Mouse (Mus musculus) CH12.LX (cell line): ENCODE measurements around the gene Tmem170b. TPM values are rescaled to one million over a fixed set of nuclear protein-coding genes. Genes with fewer than 3 reads are reported as not detected.

Experiments
- DNase-seq: peaks from one replicate; pipeline ENCODE4 v3.0.0-alpha.2; 2013; ENCODE audit errors: extremely low read depth
- H3K27ac ChIP-seq: 2 replicates; pipeline ENCODE4 v1.5.1; 2012; ENCODE audit warnings: low read depth, mild to moderate bottlenecking, control low read depth, moderate library complexity; ENCODE audit not compliant: insufficient read depth
- H3K27me3 ChIP-seq: replicated peaks from 2 replicates; pipeline ENCODE3; 2012; ENCODE audit warnings: inconsistent platforms
- H3K36me3 ChIP-seq, 2 experiments: replicated peaks in 1 of 2; 2 replicates each; pipeline versions ENCODE3 to v1.6.1; 2012; ENCODE audit warnings: inconsistent platforms in 1 of 2, low read length in 1 of 2, mild to moderate bottlenecking in 1 of 2, mixed read lengths in 1 of 2, moderate library complexity in 1 of 2; ENCODE audit not compliant: control insufficient read depth in 1 of 2, insufficient read depth in 1 of 2
- H3K4me1 ChIP-seq, 2 experiments: 2 replicates each; pipeline ENCODE4 v1.6.1; 2012; ENCODE audit warnings: inconsistent platforms in 1 of 2, moderate library complexity in 1 of 2; ENCODE audit not compliant: insufficient read depth in 2 of 2, control insufficient read depth in 1 of 2
- H3K4me2 ChIP-seq: 2 replicates; pipeline ENCODE4 v1.6.1; 2012; ENCODE audit warnings: low read depth, mild to moderate bottlenecking, control low read depth; ENCODE audit not compliant: poor library complexity, insufficient read depth, severe bottlenecking
- H3K4me3 ChIP-seq, 3 experiments: fragments of 150-350 bp in 1 of 3; sonication (generic) in 1 of 3; replicated peaks in 1 of 3; 2 replicates each; pipeline versions ENCODE3 to v1.5.1; 2011 to 2012; ENCODE audit warnings: low read depth in 2 of 3, low read length in 2 of 3, mild to moderate bottlenecking in 2 of 3, moderate library complexity in 2 of 3, control low read depth in 1 of 3, improper control_type of control experiment in 1 of 3, inconsistent platforms in 1 of 3, mixed read lengths in 1 of 3; ENCODE audit not compliant: poor library complexity in 1 of 3
- H3K79me2 ChIP-seq: replicated peaks from 2 replicates; pipeline ENCODE4 v1.6.1; 2012; ENCODE audit warnings: mild to moderate bottlenecking, moderate library complexity; ENCODE audit not compliant: control insufficient read depth, poor library complexity, insufficient read depth, severe bottlenecking; ENCODE audit errors: extremely low read depth
- H3K9ac ChIP-seq: 2 replicates; pipeline ENCODE4 v1.6.1; 2012; ENCODE audit warnings: low read depth, mild to moderate bottlenecking, control low read depth, moderate library complexity; ENCODE audit not compliant: insufficient read depth
- H3K9me3 ChIP-seq: replicated peaks from 2 replicates; pipeline ENCODE3; 2012; ENCODE audit warnings: low read length, inconsistent platforms, mixed read lengths
- CHD1 ChIP-seq: IDR thresholded peaks from 2 replicates; pipeline ENCODE4 v1.6.1; 2012; ENCODE audit warnings: low read depth, low read length, improper control_type of control experiment, inconsistent platforms
- CHD2 ChIP-seq: IDR thresholded peaks from 2 replicates; pipeline ENCODE4 v1.6.1; 2011; ENCODE audit warnings: low read length, improper control_type of control experiment
- E2F4 ChIP-seq: IDR thresholded peaks from 2 replicates; pipeline ENCODE4 v1.6.1; 2011; ENCODE audit warnings: low read depth, low read length, improper control_type of control experiment; ENCODE audit not compliant: insufficient replicate concordance
- EP300 ChIP-seq: IDR thresholded peaks from 2 replicates; pipeline ENCODE4 v1.6.1; 2011; ENCODE audit warnings: low read length, improper control_type of control experiment
- HCFC1 ChIP-seq: IDR thresholded peaks from 2 replicates; pipeline ENCODE4 v1.6.1; 2012; ENCODE audit warnings: low read depth, mild to moderate bottlenecking, inconsistent platforms, low read length, improper control_type of control experiment
- JUN ChIP-seq: IDR thresholded peaks from 2 replicates; pipeline ENCODE4 v1.6.1; 2011; ENCODE audit warnings: low read depth, mild to moderate bottlenecking, low read length, improper control_type of control experiment, moderate library complexity; ENCODE audit not compliant: insufficient read depth
- JUND ChIP-seq: conservative IDR thresholded peaks from 2 replicates; pipeline ENCODE4 v1.6.1; 2011; ENCODE audit warnings: low read depth, low read length, improper control_type of control experiment
- KAT2A ChIP-seq: IDR thresholded peaks from 2 replicates; pipeline ENCODE4 v1.6.1; 2012; ENCODE audit warnings: low read length, improper control_type of control experiment, inconsistent platforms; ENCODE audit not compliant: insufficient replicate concordance
- MAX ChIP-seq: IDR thresholded peaks from 2 replicates; pipeline ENCODE4 v1.6.1; 2011; ENCODE audit warnings: low read length, improper control_type of control experiment
- MAZ ChIP-seq: IDR thresholded peaks from 2 replicates; pipeline ENCODE4 v1.6.1; 2012; ENCODE audit warnings: low read depth, mild to moderate bottlenecking, inconsistent platforms, low read length, improper control_type of control experiment, moderate library complexity
- PAX5 ChIP-seq: IDR thresholded peaks from 2 replicates; pipeline ENCODE4 v1.6.1; 2012; ENCODE audit warnings: low read length, inconsistent platforms, mixed read lengths
- POLR2A ChIP-seq: IDR thresholded peaks from 2 replicates; pipeline ENCODE4 v1.6.1; 2011; ENCODE audit warnings: low read depth, mild to moderate bottlenecking, improper control_type of control experiment, low read length
- POLR2AphosphoS2 ChIP-seq: IDR thresholded peaks from 2 replicates; pipeline ENCODE4 v1.6.1; 2011; ENCODE audit warnings: low read depth, low read length, improper control_type of control experiment
- RAD21 ChIP-seq: IDR thresholded peaks from 2 replicates; pipeline ENCODE4 v1.6.1; 2011; ENCODE audit warnings: low read depth, mild to moderate bottlenecking, low read length, improper control_type of control experiment, moderate library complexity
- RCOR1 ChIP-seq: conservative IDR thresholded peaks from 2 replicates; pipeline ENCODE4 v1.6.1; 2012; ENCODE audit warnings: low read depth, mild to moderate bottlenecking, inconsistent platforms, low read length, improper control_type of control experiment
- SIN3A ChIP-seq: IDR thresholded peaks from 2 replicates; pipeline ENCODE4 v1.6.1; 2012; ENCODE audit warnings: low read length, improper control_type of control experiment, inconsistent platforms
- TCF12 ChIP-seq: IDR thresholded peaks from 2 replicates; pipeline ENCODE4 v1.6.1; 2014; ENCODE audit warnings: low read depth, mild to moderate bottlenecking, inconsistent platforms, low read length, improper control_type of control experiment
- UBTF ChIP-seq: IDR thresholded peaks from 2 replicates; pipeline ENCODE4 v1.6.1; 2012; ENCODE audit warnings: low read depth, mild to moderate bottlenecking, inconsistent platforms, low read length, improper control_type of control experiment, moderate library complexity
- ZC3H11A ChIP-seq: IDR thresholded peaks from 2 replicates; pipeline ENCODE4 v1.6.1; 2012; ENCODE audit warnings: low read depth, mild to moderate bottlenecking, inconsistent platforms, low read length, improper control_type of control experiment
- ZKSCAN1 ChIP-seq: IDR thresholded peaks from 2 replicates; pipeline ENCODE4 v1.6.1; 2012; ENCODE audit warnings: low read depth, inconsistent platforms, low read length, improper control_type of control experiment, borderline replicate concordance
- ZMIZ1 ChIP-seq: IDR thresholded peaks from 2 replicates; pipeline ENCODE4 v1.6.1; 2012; ENCODE audit warnings: low read depth, mild to moderate bottlenecking, inconsistent platforms, low read length, improper control_type of control experiment
- ZNF384 ChIP-seq: IDR thresholded peaks from 2 replicates; pipeline ENCODE4 v1.6.1; 2012; ENCODE audit warnings: low read depth, low read length, improper control_type of control experiment, inconsistent platforms
- dilution Hi-C: fragments of 300-500 bp; cut with MboI; formaldehyde crosslinking; loops from 2 replicates; pipeline ENCODE4 v1.14.3; 2020; ENCODE audit warnings: low sequenced_read_pairs; ENCODE audit not compliant: extremely low pct_unique_long_range_greater_than_20kb, extremely low pct_ligation_motif_present
- in situ Hi-C: fragments of 300-500 bp; cut with MboI; formaldehyde crosslinking; loops from 3 replicates; pipeline ENCODE4 v1.14.3; 2019; ENCODE audit warnings: low sequenced_read_pairs, low pct_ligation_motif_present, low pct_unique_long_range_greater_than_20kb, mixed read lengths
- polyA plus RNA-seq: library from polyadenylated mRNA; unstranded; fragments of >175 nt; gene quantifications from 2 replicates; pipeline ENCODE4 v1.2.1, GENCODE M21; 2012; ENCODE audit warnings: low read depth; ENCODE audit not compliant: insufficient read length
- total RNA-seq, 2 experiments: library from RNA; depleted of rRNA; stranded (reverse); fragments of 300-350 nt in 1 of 2; fragments of >200 nt in 1 of 2; gene quantifications; 2 replicates each; pipeline ENCODE4 v1.2.3; 2012 to 2014

The Tmem170b gene
- total and polyA plus RNA-seq, 3 experiments: 5.0 to 5.9 (median 5.5) TPM

- Histone ChIP-seq H3K79me2 (no peaks in the 10 kb centered on the region), H3K27me3 (no peaks in the 10 kb centered on the region), H3K4me1 (peaks cover 0 to 3% of the 10 kb centered on the region in 2 experiments; a peak in 2 of 4 replicates), H3K9me3 (no peaks in the 10 kb centered on the region), H3K27ac (no peak overlapping the region), H3K4me2 (no peak overlapping the region), H3K36me3 (no peaks in the 10 kb centered on the region), H3K4me3 (no peak overlapping the region), H3K9ac (no peak overlapping the region)
- DNase-seq: no peak
- TF ChIP-seq RCOR1 (no peak), JUN (no peak), EP300 (no peak), CHD1 (no peak), ZC3H11A (no peak), POLR2AphosphoS2 (no peak), JUND (no peak), ZNF384 (no peak), ZMIZ1 (no peak), PAX5 (no peak), MAX (no peak), MAZ (no peak), CHD2 (no peak)
- in situ Hi-C loops: no loop called here
- dilution Hi-C loops: no loop called here
Observed at GRCm38 (mm10) chr13:41689055-41689454, 83.3 kb downstream of the Tmem170b start.

DNA sequence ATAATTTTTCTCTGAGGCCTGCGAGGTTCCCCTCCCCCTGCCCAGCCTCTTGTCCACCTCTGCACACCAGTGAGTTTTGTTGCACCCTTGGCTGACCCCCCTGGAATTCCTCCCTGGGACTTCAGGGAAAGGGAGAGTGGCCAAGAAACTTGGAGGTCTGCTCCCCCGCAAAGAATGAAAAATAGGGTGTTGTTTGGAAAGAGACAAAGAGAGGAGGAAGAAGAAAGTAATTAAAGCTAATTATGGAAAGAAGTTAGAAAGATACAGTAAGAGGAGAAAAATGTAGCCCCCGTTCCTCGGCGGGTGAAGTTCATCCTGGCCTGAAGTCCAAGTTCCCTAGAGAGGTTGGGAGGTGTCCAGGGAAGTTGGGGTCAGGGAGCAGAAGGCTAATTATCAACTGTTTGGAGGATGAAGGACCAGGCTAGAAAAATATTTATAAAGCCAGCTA, 83.9 kb downstream of the Tmem170b start:
- no peaks in the 10 kb centered on the region for H3K27me3 ChIP-seq
- no peak overlapping the region for H3K9ac ChIP-seq
- H3K9me3 ChIP-seq: no peaks in the 10 kb centered on the region
- no peaks in the 10 kb centered on the region for H3K36me3 ChIP-seq
- DNase-seq: no peak
- H3K79me2 ChIP-seq: no peaks in the 10 kb centered on the region
- dilution Hi-C loops (no loop called here), in situ Hi-C loops (no loop called here)
- peaks cover 0 to 3% of the 10 kb centered on the region in 2 experiments; a peak in 2 of 4 replicates for H3K4me1 ChIP-seq
- H3K4me2 ChIP-seq: no peak overlapping the region
- no peak overlapping the region for H3K4me3 ChIP-seq
- TF ChIP-seq EP300 (no peak), JUND (no peak), HCFC1 (no peak), POLR2AphosphoS2 (no peak), SIN3A (no peak), ZC3H11A (no peak), CHD1 (no peak), ZKSCAN1 (no peak), MAX (no peak), UBTF (no peak), ZMIZ1 (no peak), TCF12 (no peak), JUN (no peak), KAT2A (no peak), POLR2A (no peak), RAD21 (no peak), E2F4 (no peak)
- no peak overlapping the region for H3K27ac ChIP-seq

Other genes starting within 250 kb of the Tmem170b start
- 42.5 and 46.5 TPM in 2 replicates for gene Nedd9, start 118.5 kb upstream of the Tmem170b start, total RNA-seq (2012; rRNA removed)
- gene Nedd9, start 118.5 kb upstream of the Tmem170b start, total RNA-seq (2014; rRNA removed): 44.6 and 48.7 TPM in 2 replicates
- 41.3 and 54.1 TPM in 2 replicates for gene Nedd9, start 118.5 kb upstream of the Tmem170b start, polyA plus RNA-seq
- 37.1 and 39.2 TPM in 2 replicates for gene Adtrp, start 241.8 kb downstream of the Tmem170b start, total RNA-seq (2012; rRNA removed)
- gene Adtrp, start 241.8 kb downstream of the Tmem170b start, total RNA-seq (2014; rRNA removed): 2.4 and 4.2 TPM in 2 replicates
- gene Adtrp, start 241.8 kb downstream of the Tmem170b start, polyA plus RNA-seq: 6.1 and 7.2 TPM in 2 replicates